Mouse (Mus musculus): ENCODE measurements around the gene Olfr684.

GRCm38 (mm10) chr7:105116536-105116935 is 46.9 kb downstream of the Olfr684 start, which contains the start of gene Olfr681:
- TF ChIP-seq CTCF (IDR thresholded peaks at IDR 0.05; ENCODE audit: borderline replicate concordance, extremely low read depth, insufficient read depth, insufficient read length) (no peak), POLR2A (IDR thresholded peaks at IDR 0.05; ENCODE audit: borderline replicate concordance, extremely low read depth, insufficient read depth, insufficient read length, poor library complexity, severe bottlenecking) (no peak)
